Mouse (Mus musculus): Measurements from ENCODE around the gene Ccdc38. TPM values are rescaled to one million over a fixed set of nuclear protein-coding genes. Genes with fewer than 3 reads are reported as not detected.

The Ccdc38 gene
- 0.21 and 0.23 TPM in 2 replicates for polyA plus RNA-seq (2014; fragmentation: Nextera tagmentation; extraction: Ambion mirVana)

DNA sequence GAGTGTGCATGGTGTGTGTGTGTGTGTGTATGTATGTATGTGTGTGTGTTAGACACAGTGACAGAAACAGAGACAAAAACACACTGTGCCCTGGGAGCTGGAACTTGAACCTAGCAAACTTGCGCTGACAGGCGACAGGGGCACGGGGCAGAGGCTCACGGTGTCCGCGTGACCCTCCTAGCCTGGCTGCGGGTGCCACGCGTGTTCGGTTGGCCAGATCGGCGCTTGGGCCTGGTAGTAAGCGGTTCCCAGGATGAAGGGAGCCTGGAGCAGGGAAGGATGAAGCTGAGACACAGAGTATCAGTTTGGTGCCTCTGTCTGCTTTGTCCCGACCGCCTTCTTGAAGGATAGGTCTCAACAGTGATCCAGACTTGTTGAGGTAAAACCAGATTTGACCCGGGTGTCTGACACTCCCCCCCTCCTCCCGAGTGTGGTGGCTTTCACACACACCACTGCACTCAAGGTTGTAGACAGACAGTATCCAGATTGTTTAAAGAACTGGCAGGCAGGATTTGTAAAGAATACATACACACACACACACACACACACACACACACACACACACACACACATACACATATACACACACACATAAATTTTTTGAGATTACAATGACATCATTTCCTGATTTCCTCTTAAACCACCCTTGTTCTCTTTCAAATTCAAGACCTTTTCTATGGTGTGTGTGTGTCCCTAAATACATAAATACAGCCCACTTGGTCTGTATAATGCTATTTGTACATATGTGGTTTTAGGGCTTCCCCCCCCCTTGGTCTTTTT, at the start of gene Ccdc38:
Gene Ccdc38 (plus strand): TSS at position 202 of the 780 bp plus-strand sequence.
- no peak for DNase-seq (ENCODE audit: low spot score)
- Histone ChIP-seq H3K27ac (replicated peaks; ENCODE audit: low read depth, low read length) (no peak within 1 kb of the TSS), H3K36me3 (ENCODE audit: control insufficient read depth, insufficient read depth, low read length) (no peaks in the 10 kb centered on the region), H3K4me1 (ENCODE audit: control insufficient read depth, insufficient read depth, low read length) (0 out of 2 replicates have a peak, but pooled peaks cover 4% of the 10 kb centered on the region), H3K27me3 (ENCODE audit: control insufficient read depth, insufficient read depth, low read length) (no peaks in the 10 kb centered on the region), H3K9me3 (ENCODE audit: control insufficient read depth, low read length) (no peaks in the 10 kb centered on the region), H3K9ac (ENCODE audit: low read length) (0 out of 2 replicates have a peak within 1 kb of the TSS, but pooled peaks have one; percentile 40), H3K4me3 (ENCODE audit: low read depth, low read length) (peak within 1 kb of the TSS; percentile 30), H3K4me2 (ENCODE audit: low read depth, severe bottlenecking) (peak within 1 kb of the TSS; percentile 70)
- 67% methylated on average over 17 of the region's 17 CpGs for WGBS
- no peak for ATAC-seq (ENCODE audit: insufficient number of reproducible peaks, low FRiP score, low TSS enrichment, low read depth)

DNA sequence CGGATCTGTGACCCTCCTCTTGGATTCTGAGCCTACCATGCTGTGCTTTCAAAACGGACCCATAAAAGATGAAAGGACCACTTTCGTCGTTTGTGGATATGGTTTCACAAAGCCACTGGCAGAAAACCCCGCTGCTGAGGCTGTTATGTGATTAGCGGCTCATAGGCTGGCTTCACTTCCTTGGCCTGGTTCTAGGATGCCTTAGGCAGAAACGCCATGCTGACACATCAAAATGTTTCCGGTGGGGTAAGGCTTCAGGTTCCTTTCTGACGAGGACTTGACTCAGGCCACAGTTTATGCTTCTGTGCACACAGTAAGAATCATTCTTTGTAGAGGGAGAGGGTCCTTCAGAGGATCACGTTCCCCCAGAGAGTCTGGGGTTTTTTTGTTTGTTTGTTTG, 39.6 kb upstream of the Ccdc38 start:
- peak; percentile 35 for DNase-seq (ENCODE audit: low spot score)
- WGBS = 27% methylated on average over 10 of the region's 10 CpGs
- no peak overlapping the region; the same call in 1 of the 2 replicates for H3K27ac ChIP-seq (replicated peaks; ENCODE audit: low read depth, low read length)

DNA sequence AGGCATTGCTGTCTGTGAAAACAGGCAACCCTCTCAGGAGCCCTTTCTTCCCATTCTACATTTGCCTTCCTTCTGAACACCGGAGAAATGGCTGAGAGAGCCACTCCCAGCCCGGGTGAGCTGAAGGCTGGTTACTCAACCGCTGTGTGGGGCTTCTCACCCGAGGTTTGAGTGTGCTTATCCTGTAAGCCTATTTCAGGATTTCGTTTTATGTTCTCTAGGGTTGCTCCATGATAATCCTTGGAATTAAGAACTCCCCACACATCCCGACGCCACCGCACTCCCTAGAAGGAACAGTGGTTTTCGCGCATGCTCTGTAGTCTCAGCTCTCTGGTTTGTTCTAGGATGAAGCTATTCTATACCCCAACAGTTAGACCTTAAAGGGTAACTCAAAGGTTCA, 39.1 kb upstream of the Ccdc38 start:
- ATAC-seq (ENCODE audit: insufficient number of reproducible peaks, low FRiP score, low TSS enrichment, low read depth) (no peak), DNase-seq (ENCODE audit: low spot score) (no peak)
- no peak overlapping the region for H3K4me2 ChIP-seq (ENCODE audit: low read depth, severe bottlenecking)
- H3K4me1 ChIP-seq (ENCODE audit: control insufficient read depth, insufficient read depth, low read length) = no peaks in the 10 kb centered on the region
- H3K27ac ChIP-seq (replicated peaks; ENCODE audit: low read depth, low read length) = no peak overlapping the region
- 83% methylated on average over 10 of the region's 10 CpGs for WGBS
- no peak overlapping the region for H3K4me3 ChIP-seq (ENCODE audit: low read depth, low read length)
- H3K9me3 ChIP-seq (ENCODE audit: control insufficient read depth, low read length) = no peaks in the 10 kb centered on the region
- no peaks in the 10 kb centered on the region for H3K27me3 ChIP-seq (ENCODE audit: control insufficient read depth, insufficient read depth, low read length)
- no peaks in the 10 kb centered on the region for H3K36me3 ChIP-seq (ENCODE audit: control insufficient read depth, insufficient read depth, low read length)
- no peak overlapping the region for H3K9ac ChIP-seq (ENCODE audit: low read length)

More for the DNA sequence above, 39.6 kb upstream of the Ccdc38 start:
- no peaks in the 10 kb centered on the region for H3K9me3 ChIP-seq (ENCODE audit: control insufficient read depth, low read length)
- no peak overlapping the region for H3K4me3 ChIP-seq (ENCODE audit: low read depth, low read length)
- no peaks in the 10 kb centered on the region for H3K27me3 ChIP-seq (ENCODE audit: control insufficient read depth, insufficient read depth, low read length)
- H3K4me2 ChIP-seq (ENCODE audit: low read depth, severe bottlenecking) = no peak overlapping the region
- H3K9ac ChIP-seq (ENCODE audit: low read length) = no peak overlapping the region
- no peaks in the 10 kb centered on the region for H3K36me3 ChIP-seq (ENCODE audit: control insufficient read depth, insufficient read depth, low read length)
- no peaks in the 10 kb centered on the region for H3K4me1 ChIP-seq (ENCODE audit: control insufficient read depth, insufficient read depth, low read length)
- no peak for ATAC-seq (ENCODE audit: insufficient number of reproducible peaks, low FRiP score, low TSS enrichment, low read depth)

DNA sequence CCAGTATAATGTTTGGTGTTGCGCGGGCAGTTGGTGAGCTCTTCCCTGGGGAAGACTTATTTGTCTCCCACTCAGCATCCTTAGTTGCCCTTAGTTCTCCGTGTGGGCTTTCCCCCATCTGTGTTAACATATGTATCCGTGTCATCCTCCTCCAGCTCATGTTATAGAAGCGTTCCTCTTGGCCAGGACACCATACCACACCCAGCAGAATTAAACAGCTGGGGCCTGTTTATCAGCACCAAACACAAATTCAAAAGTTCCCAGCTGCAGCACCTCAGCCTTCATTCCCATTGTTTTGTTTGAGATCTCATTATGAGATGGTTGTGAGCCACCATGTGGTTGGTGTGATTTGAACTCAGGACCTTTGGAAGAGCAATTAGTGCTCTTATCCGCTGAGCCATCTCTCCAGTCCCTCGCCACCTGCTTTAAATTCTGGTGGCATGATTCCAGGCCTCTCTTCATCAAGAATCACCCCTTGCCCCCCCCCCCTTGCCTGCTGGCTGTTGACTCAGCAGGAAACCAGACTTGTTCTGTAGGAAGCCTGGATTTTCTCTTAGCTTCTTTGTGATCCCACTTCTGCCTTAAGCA, 32.0 kb upstream of the Ccdc38 start:
- no peak for DNase-seq (ENCODE audit: low spot score)
- H3K9ac ChIP-seq (ENCODE audit: low read length) = no peak overlapping the region
- 83% methylated on average over 7 of the region's 7 CpGs for WGBS

DNA sequence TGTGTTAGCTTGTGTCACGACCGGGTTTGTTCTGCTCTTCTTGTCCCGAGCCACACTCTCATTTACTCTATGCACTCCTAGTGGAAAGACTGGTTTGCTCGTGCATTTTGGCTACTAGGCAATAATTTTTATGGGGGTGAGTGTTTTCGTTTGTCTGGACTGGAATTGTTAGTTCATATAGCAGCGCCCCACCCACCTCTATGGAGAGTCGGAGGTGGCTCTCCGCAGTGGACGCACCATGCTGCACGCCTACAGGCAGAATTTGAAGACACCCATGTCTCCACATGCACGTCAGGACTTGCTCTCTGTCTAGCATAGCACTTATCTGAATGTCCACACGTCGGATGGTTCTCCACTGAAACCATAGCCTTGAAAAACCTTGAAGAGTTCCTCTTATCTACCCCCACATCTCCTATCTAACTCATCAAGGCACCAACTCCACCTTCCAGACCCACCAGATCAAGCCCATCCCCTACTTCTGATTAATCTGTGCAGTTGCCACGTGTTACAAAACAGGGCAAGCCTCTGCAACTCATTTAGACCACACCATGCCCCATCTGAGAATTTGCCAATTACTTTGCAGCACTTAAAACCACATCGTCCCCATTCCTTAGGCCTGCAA, 30.8 kb upstream of the Ccdc38 start:
- Histone ChIP-seq H3K27ac (replicated peaks; ENCODE audit: low read depth, low read length) (no peak overlapping the region), H3K4me1 (ENCODE audit: control insufficient read depth, insufficient read depth, low read length) (no peaks in the 10 kb centered on the region), H3K9ac (ENCODE audit: low read length) (no peak overlapping the region), H3K4me2 (ENCODE audit: low read depth, severe bottlenecking) (no peak overlapping the region), H3K27me3 (ENCODE audit: control insufficient read depth, insufficient read depth, low read length) (no peaks in the 10 kb centered on the region), H3K4me3 (ENCODE audit: low read depth, low read length) (no peak overlapping the region), H3K9me3 (ENCODE audit: control insufficient read depth, low read length) (no peaks in the 10 kb centered on the region), H3K36me3 (ENCODE audit: control insufficient read depth, insufficient read depth, low read length) (no peaks in the 10 kb centered on the region)
- DNase-seq (ENCODE audit: low spot score) (no peak), ATAC-seq (ENCODE audit: insufficient number of reproducible peaks, low FRiP score, low TSS enrichment, low read depth) (no peak)
- 82% methylated on average over 15 of the region's 15 CpGs for WGBS

More for the DNA sequence above, 32.0 kb upstream of the Ccdc38 start:
- H3K4me2 ChIP-seq (ENCODE audit: low read depth, severe bottlenecking) = no peak overlapping the region
- no peak overlapping the region for H3K4me3 ChIP-seq (ENCODE audit: low read depth, low read length)
- H3K36me3 ChIP-seq (ENCODE audit: control insufficient read depth, insufficient read depth, low read length) = no peaks in the 10 kb centered on the region
- no peak for ATAC-seq (ENCODE audit: insufficient number of reproducible peaks, low FRiP score, low TSS enrichment, low read depth)
- H3K27ac ChIP-seq (replicated peaks; ENCODE audit: low read depth, low read length) = no peak overlapping the region
- H3K4me1 ChIP-seq (ENCODE audit: control insufficient read depth, insufficient read depth, low read length) = no peaks in the 10 kb centered on the region
- no peaks in the 10 kb centered on the region for H3K27me3 ChIP-seq (ENCODE audit: control insufficient read depth, insufficient read depth, low read length)
- no peaks in the 10 kb centered on the region for H3K9me3 ChIP-seq (ENCODE audit: control insufficient read depth, low read length)

DNA sequence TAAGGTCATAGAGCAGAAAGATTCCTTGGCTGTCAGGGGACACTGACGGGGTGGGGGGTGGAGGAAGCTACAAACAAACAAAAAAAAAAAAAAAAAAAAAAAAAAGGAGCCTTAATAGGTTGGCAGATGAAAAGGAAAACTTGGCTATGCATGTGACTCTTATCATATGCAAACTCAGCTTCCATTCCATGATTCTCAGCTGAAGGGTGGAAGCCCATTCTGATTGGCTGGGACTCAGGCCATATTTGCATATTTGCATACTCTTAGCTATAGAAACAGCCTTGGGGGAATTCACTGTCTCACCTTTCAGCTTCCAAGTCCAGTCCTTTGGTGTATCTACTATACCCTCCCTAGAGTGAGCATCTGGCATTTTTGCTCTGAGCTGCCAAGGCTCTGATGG, 25.0 kb upstream of the Ccdc38 start:
- DNase-seq (ENCODE audit: low spot score) (no peak), ATAC-seq (ENCODE audit: insufficient number of reproducible peaks, low FRiP score, low TSS enrichment, low read depth) (no peak)
- 37% methylated on average over 1 of the region's 1 CpGs for WGBS
- H3K27me3 ChIP-seq (ENCODE audit: control insufficient read depth, insufficient read depth, low read length) = no peaks in the 10 kb centered on the region
- H3K4me3 ChIP-seq (ENCODE audit: low read depth, low read length) = no peak overlapping the region
- no peak overlapping the region for H3K4me2 ChIP-seq (ENCODE audit: low read depth, severe bottlenecking)
- H3K9ac ChIP-seq (ENCODE audit: low read length) = no peak overlapping the region
- H3K27ac ChIP-seq (replicated peaks; ENCODE audit: low read depth, low read length) = no peak overlapping the region
- no peaks in the 10 kb centered on the region for H3K4me1 ChIP-seq (ENCODE audit: control insufficient read depth, insufficient read depth, low read length)
- H3K36me3 ChIP-seq (ENCODE audit: control insufficient read depth, insufficient read depth, low read length) = no peaks in the 10 kb centered on the region
- H3K9me3 ChIP-seq (ENCODE audit: control insufficient read depth, low read length) = no peaks in the 10 kb centered on the region

DNA sequence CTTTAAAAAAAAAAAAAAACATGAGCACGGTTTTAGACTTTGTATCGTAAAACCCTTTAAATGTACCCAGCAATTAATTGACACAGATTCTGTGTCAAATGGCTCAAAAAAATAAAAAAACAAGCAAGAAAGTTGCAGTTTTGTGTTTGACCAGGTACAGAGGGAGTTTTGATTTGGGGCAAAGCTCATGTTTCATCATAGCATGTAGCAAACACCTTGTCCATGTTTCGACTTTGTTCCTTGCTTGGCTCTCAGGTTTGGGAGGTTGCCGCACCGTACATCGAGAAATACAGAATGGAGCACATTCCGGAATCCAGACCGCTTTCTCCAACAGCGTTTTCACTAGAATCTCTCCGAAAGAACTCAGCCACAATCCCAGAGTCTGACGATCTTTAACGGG, 24.5 kb upstream of the Ccdc38 start:
- ATAC-seq (ENCODE audit: insufficient number of reproducible peaks, low FRiP score, low TSS enrichment, low read depth) (no peak), DNase-seq (ENCODE audit: low spot score) (no peak)
- no peak overlapping the region for H3K27ac ChIP-seq (replicated peaks; ENCODE audit: low read depth, low read length)
- H3K4me1 ChIP-seq (ENCODE audit: control insufficient read depth, insufficient read depth, low read length) = no peaks in the 10 kb centered on the region
- H3K9me3 ChIP-seq (ENCODE audit: control insufficient read depth, low read length) = no peaks in the 10 kb centered on the region
- H3K9ac ChIP-seq (ENCODE audit: low read length) = no peak overlapping the region
- no peak overlapping the region for H3K4me3 ChIP-seq (ENCODE audit: low read depth, low read length)
- H3K4me2 ChIP-seq (ENCODE audit: low read depth, severe bottlenecking) = no peak overlapping the region
- no peaks in the 10 kb centered on the region for H3K36me3 ChIP-seq (ENCODE audit: control insufficient read depth, insufficient read depth, low read length)
- H3K27me3 ChIP-seq (ENCODE audit: control insufficient read depth, insufficient read depth, low read length) = no peaks in the 10 kb centered on the region
- WGBS = 79% methylated on average over 12 of the region's 12 CpGs

DNA sequence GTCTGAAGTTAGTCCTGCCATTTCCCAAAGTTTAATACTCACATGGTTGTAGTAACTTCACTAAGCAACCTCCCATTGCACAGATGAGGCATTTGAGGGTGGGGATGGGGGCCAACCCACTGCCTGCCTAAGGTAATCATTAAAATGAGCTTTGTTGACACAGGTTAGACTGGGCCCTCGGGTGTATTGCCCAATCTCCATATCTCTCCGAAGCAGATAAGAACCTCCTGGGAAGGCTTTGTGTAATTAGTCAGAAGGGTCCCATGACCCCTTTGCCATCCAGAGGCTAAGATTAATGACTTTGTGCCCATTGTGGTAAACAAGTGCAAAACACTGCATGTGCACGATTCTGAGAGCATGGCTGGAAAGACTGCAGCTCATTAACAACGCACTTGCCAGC, 22.7 kb upstream of the Ccdc38 start:
- H3K27ac ChIP-seq (replicated peaks; ENCODE audit: low read depth, low read length) = no peak overlapping the region
- no peaks in the 10 kb centered on the region for H3K4me1 ChIP-seq (ENCODE audit: control insufficient read depth, insufficient read depth, low read length)
- no peaks in the 10 kb centered on the region for H3K27me3 ChIP-seq (ENCODE audit: control insufficient read depth, insufficient read depth, low read length)
- 53% methylated on average over 4 of the region's 4 CpGs for WGBS
- no peak overlapping the region for H3K4me3 ChIP-seq (ENCODE audit: low read depth, low read length)
- DNase-seq (ENCODE audit: low spot score) (no peak), ATAC-seq (ENCODE audit: insufficient number of reproducible peaks, low FRiP score, low TSS enrichment, low read depth) (no peak)
- no peaks in the 10 kb centered on the region for H3K36me3 ChIP-seq (ENCODE audit: control insufficient read depth, insufficient read depth, low read length)
- no peak overlapping the region for H3K9ac ChIP-seq (ENCODE audit: low read length)
- H3K9me3 ChIP-seq (ENCODE audit: control insufficient read depth, low read length) = no peaks in the 10 kb centered on the region
- no peak overlapping the region for H3K4me2 ChIP-seq (ENCODE audit: low read depth, severe bottlenecking)
